Mouse (Mus musculus): ENCODE results near the gene Emx1. TPM values are rescaled to one million over a fixed set of nuclear protein-coding genes. Genes with fewer than 3 reads are reported as not detected.
A peak's percentile ranks its signal among the peaks of the same experiment; 100 is the strongest.

Emx1 gene
- polyA plus RNA-seq, 1 experiment = not detected

GRCm38 (mm10) chr6:85234796-85235195 is 47.6 kb downstream of the Emx1 start:
- Histone ChIP-seq H3K4me3 (ENCODE audit: insufficient read depth, poor library complexity, severe bottlenecking) (no peak overlapping the region), H3K79me2 (ENCODE audit: control insufficient read depth, insufficient read depth) (no peaks in the 10 kb centered on the region), H3K79me3 (ENCODE audit: low read depth) (no peaks in the 10 kb centered on the region), H3ac (ENCODE audit: control insufficient read depth, insufficient read length, low read depth) (no peak overlapping the region), H3K27me3 (ENCODE audit: control insufficient read depth, insufficient read depth, insufficient read length) (peaks cover 16% of the 10 kb centered on the region), H3K36me3 (ENCODE audit: control insufficient read depth, insufficient read depth) (no peaks in the 10 kb centered on the region)
- no peak for TF ChIP-seq MYOG (IDR thresholded peaks at IDR 0.05; ENCODE audit: control insufficient read depth, extremely low read depth, insufficient read length)

DNA sequence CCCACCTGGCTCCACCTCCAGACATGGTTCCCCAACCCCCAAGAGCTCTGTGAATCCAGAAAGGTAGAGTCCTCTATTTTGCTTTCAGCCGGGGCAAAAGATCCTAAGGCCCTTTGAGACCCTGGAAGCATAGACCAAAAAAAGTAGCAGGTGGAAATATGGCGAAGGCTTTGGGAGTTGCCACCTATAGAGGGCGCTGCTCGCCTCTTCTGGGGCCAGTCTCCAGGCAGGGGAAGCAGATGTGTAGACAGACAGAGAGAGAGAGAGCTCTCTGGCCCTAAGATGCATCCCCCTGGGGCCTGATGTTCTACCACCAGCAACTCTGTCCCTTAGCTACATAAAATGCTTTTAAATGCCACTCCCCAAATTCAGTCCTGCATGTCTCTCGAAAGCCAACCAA is 49.8 kb downstream of the Emx1 start:
- H3K79me3 ChIP-seq (ENCODE audit: low read depth) = no peaks in the 10 kb centered on the region
- no peak overlapping the region for H3K4me3 ChIP-seq (ENCODE audit: insufficient read depth, poor library complexity, severe bottlenecking)
- peaks cover 8% of the 10 kb centered on the region for H3K27me3 ChIP-seq (ENCODE audit: control insufficient read depth, insufficient read depth, insufficient read length)
- H3K79me2 ChIP-seq (ENCODE audit: control insufficient read depth, insufficient read depth) = no peaks in the 10 kb centered on the region
- no peak for TF ChIP-seq CEBPB (IDR thresholded peaks at IDR 0.05; ENCODE audit: low read depth)
- no peak overlapping the region for H3ac ChIP-seq (ENCODE audit: control insufficient read depth, insufficient read length, low read depth)
- H3K36me3 ChIP-seq (ENCODE audit: control insufficient read depth, insufficient read depth) = no peaks in the 10 kb centered on the region

DNA sequence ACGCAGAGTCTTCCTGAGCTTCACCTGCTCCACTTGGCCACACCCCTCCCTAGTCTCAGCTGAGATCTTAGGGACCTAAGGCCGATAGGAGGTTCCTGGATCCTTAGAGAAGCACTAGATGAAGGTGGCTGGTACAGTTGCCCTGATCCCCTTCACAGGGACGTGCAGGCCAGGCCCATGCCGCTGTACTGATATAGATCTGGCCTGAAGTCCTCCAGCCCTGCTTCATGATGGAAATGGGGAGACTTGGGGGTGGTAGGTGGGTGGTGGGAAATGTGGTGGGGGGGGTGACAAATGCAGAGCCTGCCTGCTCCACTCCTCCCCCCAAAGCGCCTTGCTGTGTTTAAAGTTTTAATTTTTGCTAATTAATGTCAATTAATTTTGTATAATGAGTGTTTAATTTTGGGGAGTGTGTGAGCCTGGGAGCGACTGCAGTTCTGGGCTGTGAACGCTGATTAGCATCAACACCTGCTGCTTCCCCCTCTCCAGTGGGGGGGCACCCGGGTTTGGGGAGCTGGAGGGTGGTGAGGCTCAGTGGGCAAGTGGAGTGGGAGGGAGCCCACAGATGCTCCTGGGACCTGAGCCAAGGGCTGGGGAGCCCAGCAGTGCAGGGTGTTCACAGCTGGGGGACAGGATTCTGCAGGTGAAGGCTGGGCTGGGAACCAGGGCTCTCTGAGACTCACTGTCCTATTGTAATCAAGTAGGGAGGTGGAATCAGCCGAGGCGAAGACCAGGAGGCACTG is 50.5 kb downstream of the Emx1 start:
- H3K79me2 ChIP-seq (ENCODE audit: control insufficient read depth, insufficient read depth) = no peaks in the 10 kb centered on the region
- no peaks in the 10 kb centered on the region for H3K36me3 ChIP-seq (ENCODE audit: control insufficient read depth, insufficient read depth)
- H3K27me3 ChIP-seq (ENCODE audit: control insufficient read depth, insufficient read depth, insufficient read length) = peaks cover 8% of the 10 kb centered on the region
- TF ChIP-seq MAX (IDR thresholded peaks at IDR 0.05) (no peak), USF1 (IDR thresholded peaks at IDR 0.05; ENCODE audit: low read depth) (no peak), CEBPB (IDR thresholded peaks at IDR 0.05; ENCODE audit: low read depth) (no peak), CTCF (IDR thresholded peaks at IDR 0.05; ENCODE audit: control insufficient read depth, insufficient read depth, insufficient read length) (no peak), MYOD1 (IDR thresholded peaks at IDR 0.05; ENCODE audit: control insufficient read depth, insufficient read length, low read depth) (no peak), FOSL1 (IDR thresholded peaks at IDR 0.05; ENCODE audit: insufficient read depth, low read length, poor library complexity, severe bottlenecking) (no peak), MYOG (IDR thresholded peaks at IDR 0.05; ENCODE audit: control insufficient read depth, extremely low read depth, insufficient read length) (no peak)
- no peak overlapping the region for H3K4me3 ChIP-seq (ENCODE audit: insufficient read depth, poor library complexity, severe bottlenecking)
- H3ac ChIP-seq (ENCODE audit: control insufficient read depth, insufficient read length, low read depth) = no peak overlapping the region
- H3K79me3 ChIP-seq (ENCODE audit: low read depth) = no peaks in the 10 kb centered on the region

- Histone ChIP-seq H3K79me3 (ENCODE audit: low read depth) (no peaks in the 10 kb centered on the region), H3ac (ENCODE audit: control insufficient read depth, insufficient read length, low read depth) (no peak overlapping the region), H3K4me3 (ENCODE audit: insufficient read depth, poor library complexity, severe bottlenecking) (no peak overlapping the region), H3K27me3 (ENCODE audit: control insufficient read depth, insufficient read depth, insufficient read length) (peaks cover 4% of the 10 kb centered on the region), H3K36me3 (ENCODE audit: control insufficient read depth, insufficient read depth) (no peaks in the 10 kb centered on the region), H3K79me2 (ENCODE audit: control insufficient read depth, insufficient read depth) (no peaks in the 10 kb centered on the region)
- TF ChIP-seq CTCF (IDR thresholded peaks at IDR 0.05; ENCODE audit: control insufficient read depth, insufficient read depth, insufficient read length) (peak; percentile 19), USF1 (IDR thresholded peaks at IDR 0.05; ENCODE audit: low read depth) (no peak), MYOD1 (IDR thresholded peaks at IDR 0.05; ENCODE audit: control insufficient read depth, insufficient read length, low read depth) (no peak)
These were observed 51.8 kb downstream of the Emx1 start for GRCm38 (mm10) chr6:85239044-85239489.

DNA sequence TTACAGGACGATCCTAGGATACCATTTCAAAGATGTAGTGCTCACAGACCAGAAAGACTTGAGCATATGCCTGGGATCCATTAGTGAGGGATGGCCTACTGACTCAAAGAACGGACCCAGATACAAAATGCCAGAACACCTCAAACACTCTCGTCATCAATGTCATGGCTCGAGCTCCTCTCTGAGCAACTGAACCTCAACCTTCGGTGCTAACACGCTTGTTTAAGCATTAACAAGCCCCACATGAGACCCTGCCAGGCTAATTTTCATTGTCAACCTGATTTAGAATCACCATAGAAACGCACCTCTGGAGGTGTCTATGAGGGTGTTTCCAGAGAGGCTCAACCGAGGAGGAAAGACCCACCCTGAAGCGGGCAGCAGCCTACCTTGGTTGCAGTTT is 62.6 kb downstream of the Emx1 start:
- no peaks in the 10 kb centered on the region for H3K79me2 ChIP-seq (ENCODE audit: control insufficient read depth, insufficient read depth)
- peaks cover 7% of the 10 kb centered on the region for H3K27me3 ChIP-seq (ENCODE audit: control insufficient read depth, insufficient read depth, insufficient read length)

DNA sequence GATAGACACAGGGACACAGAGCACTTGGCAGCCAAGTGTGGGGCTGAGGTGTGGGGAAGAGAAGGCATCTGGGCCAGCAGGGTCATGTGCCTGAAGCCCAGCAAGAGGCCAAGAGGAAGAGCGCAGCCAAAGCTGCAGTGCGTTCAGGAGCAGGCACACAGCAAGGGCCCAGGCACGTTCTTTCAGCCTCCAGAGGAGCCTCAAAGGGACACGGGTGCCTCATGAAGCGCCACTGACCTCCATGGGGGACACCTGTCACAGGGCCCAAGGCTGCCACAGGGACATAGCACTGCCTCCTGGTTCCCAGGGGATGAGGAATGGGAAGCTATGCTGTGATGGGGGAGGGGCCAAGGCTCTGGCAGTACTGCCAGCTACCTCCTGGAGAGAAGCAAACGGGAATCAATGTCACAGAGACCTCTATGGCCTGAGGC is 63.6 kb downstream of the Emx1 start:
- Histone ChIP-seq H3K79me3 (ENCODE audit: low read depth) (no peaks in the 10 kb centered on the region), H3K79me2 (ENCODE audit: control insufficient read depth, insufficient read depth) (no peaks in the 10 kb centered on the region), H3K36me3 (ENCODE audit: control insufficient read depth, insufficient read depth) (no peaks in the 10 kb centered on the region), H3K4me3 (ENCODE audit: insufficient read depth, poor library complexity, severe bottlenecking) (no peak overlapping the region), H3K27me3 (ENCODE audit: control insufficient read depth, insufficient read depth, insufficient read length) (peaks cover 7% of the 10 kb centered on the region), H3ac (ENCODE audit: control insufficient read depth, insufficient read length, low read depth) (no peak overlapping the region)
- TF ChIP-seq MAX (IDR thresholded peaks at IDR 0.05) = no peak
- TF ChIP-seq USF1 (IDR thresholded peaks at IDR 0.05; ENCODE audit: low read depth) = no peak
- no peak for TF ChIP-seq FOSL1 (IDR thresholded peaks at IDR 0.05; ENCODE audit: insufficient read depth, low read length, poor library complexity, severe bottlenecking)
- no peak for TF ChIP-seq CEBPB (IDR thresholded peaks at IDR 0.05; ENCODE audit: low read depth)
- TF ChIP-seq MYOG (IDR thresholded peaks at IDR 0.05; ENCODE audit: control insufficient read depth, extremely low read depth, insufficient read length) = no peak
- no peak for TF ChIP-seq CTCF (IDR thresholded peaks at IDR 0.05; ENCODE audit: control insufficient read depth, insufficient read depth, insufficient read length)
- no peak for TF ChIP-seq MYOD1 (IDR thresholded peaks at IDR 0.05; ENCODE audit: control insufficient read depth, insufficient read length, low read depth)

More for the DNA sequence above, 62.6 kb downstream of the Emx1 start:
- Histone ChIP-seq H3K36me3 (ENCODE audit: control insufficient read depth, insufficient read depth) (no peaks in the 10 kb centered on the region), H3ac (ENCODE audit: control insufficient read depth, insufficient read length, low read depth) (no peak overlapping the region), H3K4me3 (ENCODE audit: insufficient read depth, poor library complexity, severe bottlenecking) (no peak overlapping the region), H3K79me3 (ENCODE audit: low read depth) (no peaks in the 10 kb centered on the region)
- TF ChIP-seq CEBPB (IDR thresholded peaks at IDR 0.05; ENCODE audit: low read depth) (no peak), USF1 (IDR thresholded peaks at IDR 0.05; ENCODE audit: low read depth) (no peak), MYOD1 (IDR thresholded peaks at IDR 0.05; ENCODE audit: control insufficient read depth, insufficient read length, low read depth) (no peak)

Data from C2C12 (cell line).